Mouse (Mus musculus) ovary, postnatal 36 days (tissue): Measurements from ENCODE around the gene Eftud2.
A peak's percentile ranks its signal among the peaks of the same experiment; 100 is the strongest.

ENCODE experiments used
- DNase-seq: peaks from one replicate; pipeline ENCODE4 v3.0.0; 2022; ENCODE audit warnings: low spot score, mixed read lengths

Gene Eftud2

GRCm38 (mm10) chr11:102879558-102879957 is 1.2 kb downstream of the Eftud2 start:
- DNase-seq = no peak

GRCm38 (mm10) chr11:102874801-102875334 is 5.9 kb downstream of the Eftud2 start:
- DNase-seq = no peak

GRCm38 (mm10) chr11:102864272-102864671 is 16.5 kb downstream of the Eftud2 start:
- DNase-seq = peak; percentile 49

GRCm38 (mm10) chr11:102859933-102860332 is 20.9 kb downstream of the Eftud2 start:
- DNase-seq = no peak

- DNase-seq = no peak
Observed at GRCm38 (mm10) chr11:102858951-102859350, 21.8 kb downstream of the Eftud2 start.

GRCm38 (mm10) chr11:102855941-102856340 is 24.8 kb downstream of the Eftud2 start:
- DNase-seq = no peak

- DNase-seq = no peak
Observed at GRCm38 (mm10) chr11:102853760-102854159, 27.0 kb downstream of the Eftud2 start.

- peak; percentile 67 for DNase-seq
Observed at GRCm38 (mm10) chr11:102851883-102852282, 28.9 kb downstream of the Eftud2 start.

- DNase-seq = no peak
Observed at GRCm38 (mm10) chr11:102845926-102846325, 34.9 kb downstream of the Eftud2 start.

GRCm38 (mm10) chr11:102838616-102839150 is 42.1 kb downstream of the Eftud2 start:
- DNase-seq = no peak

- DNase-seq = no peak
Observed at GRCm38 (mm10) chr11:102838126-102838525, 42.7 kb downstream of the Eftud2 start.

- no peak for DNase-seq
Observed at GRCm38 (mm10) chr11:102837385-102837784, 43.4 kb downstream of the Eftud2 start.

GRCm38 (mm10) chr11:102836146-102836545 is 44.6 kb downstream of the Eftud2 start:
- DNase-seq = no peak

- no peak for DNase-seq
Observed at GRCm38 (mm10) chr11:102835549-102835948, 45.2 kb downstream of the Eftud2 start, which contains the start of gene Higd1b. Gene Higd1b (plus strand): TSS chr11:102835849.

- no peak for DNase-seq
Observed at GRCm38 (mm10) chr11:102834219-102834618, 46.6 kb downstream of the Eftud2 start.

- DNase-seq = no peak
Observed at GRCm38 (mm10) chr11:102832700-102833297, 48.0 kb downstream of the Eftud2 start.

GRCm38 (mm10) chr11:102830276-102830675 is 50.5 kb downstream of the Eftud2 start:
- no peak for DNase-seq

GRCm38 (mm10) chr11:102827097-102827496 is 53.7 kb downstream of the Eftud2 start:
- DNase-seq = no peak

- DNase-seq = no peak
Observed at GRCm38 (mm10) chr11:102826476-102826875, 54.3 kb downstream of the Eftud2 start.

- DNase-seq = no peak
Observed at GRCm38 (mm10) chr11:102821231-102821630, 59.6 kb downstream of the Eftud2 start.

- DNase-seq = no peak
Observed at GRCm38 (mm10) chr11:102820432-102820831, 60.4 kb downstream of the Eftud2 start.

- DNase-seq = no peak
Observed at GRCm38 (mm10) chr11:102819783-102820385, 60.9 kb downstream of the Eftud2 start.
